Mouse (Mus musculus) kidney, adult 2 months (tissue): Measurements from ENCODE around the gene Ccdc117.

ENCODE experiments used
- CTCF ChIP-seq: fragments of 200-500 bp; conservative IDR thresholded peaks from 2 replicates; pipeline ENCODE4 v1.5.1; 2011; ENCODE audit warnings: low read depth, mild to moderate bottlenecking, control low read depth, low read length, moderate library complexity, mixed read lengths; ENCODE audit not compliant: insufficient read depth, insufficient read length
- POLR2A ChIP-seq: fragments of 200-500 bp; IDR thresholded peaks from one replicate; pipeline ENCODE4 v1.6.1; 2011; ENCODE audit warnings: low read depth, low read length, control low read depth

- no peak for TF ChIP-seq CTCF
- no peak for TF ChIP-seq POLR2A
Observed at GRCm38 (mm10) chr11:5568082-5568481, 26.1 kb upstream of the Ccdc117 start.
